Mouse (Mus musculus) hindbrain, embryonic 12.5 days (tissue): ENCODE measurements at regions not wholly inside any gene's neighbourhood (a gene's known extent, or its start where the extent isn't known, plus 50 kb on each side); places are given as distances from the start of the nearest gene placed in this dataset.
A peak's percentile ranks its signal among the peaks of the same experiment; 100 is the strongest.

ENCODE experiments used
- ATAC-seq: fragments of 200-750 bp; cut with Nextera tagmentation; 2 replicates; pipeline ENCODE4 v1.8.0; 2017; ENCODE audit warnings: moderate TSS enrichment; ENCODE audit not compliant: low FRiP score
- H3K27ac ChIP-seq: fragments of 300-500 bp; sonication (generic); 2 replicates; pipeline ENCODE4 v1.5.1; 2016; ENCODE audit warnings: mild to moderate bottlenecking
- H3K27me3 ChIP-seq: fragments of 300-500 bp; sonication (generic); 2 replicates; pipeline ENCODE4 v1.6.1; 2016; ENCODE audit warnings: mild to moderate bottlenecking
- H3K36me3 ChIP-seq: fragments of 300-500 bp; sonication (generic); 2 replicates; pipeline ENCODE4 v1.6.1; 2016; ENCODE audit warnings: mild to moderate bottlenecking
- H3K4me1 ChIP-seq: fragments of 300-500 bp; sonication (generic); 2 replicates; pipeline ENCODE4 v1.6.1; 2016
- H3K4me2 ChIP-seq: fragments of 300-500 bp; sonication (generic); replicated peaks from 2 replicates; pipeline ENCODE4 v1.6.1; 2016; ENCODE audit warnings: mild to moderate bottlenecking
- H3K4me3 ChIP-seq: fragments of 300-500 bp; sonication (generic); 2 replicates; pipeline ENCODE4 v1.5.1; 2016; ENCODE audit warnings: mild to moderate bottlenecking
- H3K9ac ChIP-seq: fragments of 300-500 bp; sonication (generic); 2 replicates; pipeline ENCODE4 v1.6.1; 2016; ENCODE audit warnings: mild to moderate bottlenecking, moderate library complexity
- H3K9me3 ChIP-seq: fragments of 300-500 bp; sonication (generic); replicated peaks from 2 replicates; pipeline ENCODE4 v1.6.1; 2016; ENCODE audit warnings: mild to moderate bottlenecking
- WGBS: fragments of 180-500 bp; shearing (Covaris S2); methylation state at CpG from one replicate; pipeline ENCODE4 v1.1.7; 2016; 5-methylcytosine and 5-hydroxymethylcytosine counted together

DNA sequence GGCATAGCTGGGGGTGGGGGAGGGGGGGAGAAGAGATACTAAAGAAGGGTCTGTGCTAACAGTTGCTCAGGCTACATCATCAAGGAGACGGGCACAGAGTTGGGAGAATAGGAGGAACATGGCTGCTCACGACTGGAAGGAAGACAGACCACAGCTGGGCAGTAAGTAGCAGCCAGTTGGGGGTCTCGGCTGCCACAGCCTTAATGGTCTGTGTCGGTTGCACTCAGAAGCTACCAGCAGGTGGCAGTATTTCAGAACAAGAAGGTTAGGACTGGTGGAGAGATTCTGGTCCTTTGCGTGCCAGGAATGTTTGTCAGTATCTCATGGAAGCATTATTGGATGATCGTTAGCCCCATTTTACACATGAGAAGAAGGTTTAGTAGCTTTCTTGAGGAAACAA lies 185.9 kb downstream of the Cyp26b1 start:
- H3K9ac ChIP-seq, result no peak overlapping the region
- no peaks in the 10 kb centered on the region for H3K36me3 ChIP-seq
- WGBS, result 11% methylated on average over 6 of the region's 6 CpGs
- peak; percentile 73 for ATAC-seq
- no peak overlapping the region for H3K27ac ChIP-seq
- H3K4me1 ChIP-seq, result no peaks in the 10 kb centered on the region
- H3K4me2 ChIP-seq, result no peak overlapping the region
- H3K27me3 ChIP-seq, result no peaks in the 10 kb centered on the region
- no peaks in the 10 kb centered on the region for H3K9me3 ChIP-seq
- H3K4me3 ChIP-seq, result no peak overlapping the region

DNA sequence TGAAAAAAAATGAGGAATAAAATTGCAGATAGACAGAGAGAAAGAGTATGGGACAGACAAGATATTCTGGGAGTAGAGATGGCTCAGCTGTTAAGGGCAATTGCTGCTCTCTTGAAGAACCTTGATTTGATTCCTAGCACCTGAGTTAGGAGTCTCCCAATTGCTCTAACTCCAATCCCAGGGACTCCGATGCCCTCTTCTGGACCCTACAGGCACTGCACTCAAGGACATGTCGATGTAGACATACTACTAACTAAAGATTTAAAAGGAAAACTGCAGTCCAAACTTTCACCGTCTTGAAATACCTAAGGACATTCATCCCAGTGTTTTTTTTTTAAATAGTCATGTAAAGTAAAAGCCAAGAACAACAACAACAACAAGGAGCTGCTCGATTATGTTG lies 189.0 kb downstream of the Cyp26b1 start:
- Histone ChIP-seq H3K4me3 (no peak overlapping the region), H3K9me3 (no peaks in the 10 kb centered on the region), H3K36me3 (no peaks in the 10 kb centered on the region), H3K9ac (no peak overlapping the region), H3K27ac (no peak overlapping the region), H3K4me1 (no peaks in the 10 kb centered on the region), H3K27me3 (no peaks in the 10 kb centered on the region), H3K4me2 (no peak overlapping the region)
- ATAC-seq, result no peak
- 70% methylated on average over 4 of the region's 4 CpGs for WGBS

DNA sequence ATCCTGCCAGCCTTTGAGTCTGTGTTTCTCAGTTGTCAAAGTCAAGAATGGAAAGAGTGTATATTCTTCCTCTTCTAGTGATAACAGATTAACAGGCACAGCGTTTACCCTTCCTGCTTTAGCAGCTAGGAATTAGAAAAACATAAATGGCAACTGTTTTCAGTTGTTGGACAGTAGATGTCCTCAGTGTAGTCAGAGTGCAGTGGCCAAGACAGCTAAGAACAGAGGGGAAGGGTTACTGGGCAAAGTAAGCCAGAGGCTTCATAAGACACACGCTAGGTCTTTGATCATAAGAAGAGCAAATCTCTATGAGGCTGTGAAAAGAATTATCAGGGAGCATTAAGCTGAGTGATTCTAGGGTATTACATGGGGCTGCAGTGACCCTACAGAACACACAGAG lies 191.3 kb downstream of the Cyp26b1 start:
- H3K4me1 ChIP-seq, result no peaks in the 10 kb centered on the region
- H3K4me3 ChIP-seq, result no peak overlapping the region
- no peak overlapping the region for H3K4me2 ChIP-seq
- H3K27ac ChIP-seq, result no peak overlapping the region
- no peaks in the 10 kb centered on the region for H3K27me3 ChIP-seq
- no peaks in the 10 kb centered on the region for H3K36me3 ChIP-seq
- no peak for ATAC-seq
- H3K9me3 ChIP-seq, result no peaks in the 10 kb centered on the region
- H3K9ac ChIP-seq, result no peak overlapping the region
- 83% methylated on average over 2 of the region's 2 CpGs for WGBS

DNA sequence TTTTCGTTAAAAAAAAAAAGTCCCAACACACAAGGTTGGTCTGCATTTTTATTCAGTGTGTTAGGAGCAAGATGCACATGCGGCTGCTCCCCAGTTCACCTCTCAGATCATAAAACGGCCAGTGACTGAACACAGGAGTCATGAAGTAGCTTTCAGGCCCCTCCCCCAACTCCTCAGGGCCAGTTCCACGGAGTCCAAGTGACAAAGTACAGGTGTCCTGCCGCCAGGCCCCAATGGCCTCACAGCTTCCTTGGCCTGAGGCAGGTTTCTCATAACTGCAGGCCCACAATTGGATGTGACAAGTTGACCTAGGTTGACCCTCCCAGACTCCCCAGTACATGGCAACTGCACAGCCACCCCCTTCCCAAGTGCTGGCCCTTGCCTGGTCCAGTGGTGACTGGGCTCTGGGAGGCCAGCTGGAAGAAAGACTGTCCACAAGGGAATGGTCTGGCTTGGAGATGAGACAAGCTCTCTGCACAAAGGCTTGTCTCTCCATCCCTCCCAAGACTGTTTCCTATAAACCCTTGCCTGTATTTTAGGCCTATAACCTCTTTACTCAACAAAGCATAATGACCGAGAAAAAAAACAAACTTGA lies 199.1 kb downstream of the Cyp26b1 start:
- H3K27ac ChIP-seq, result no peak overlapping the region
- ATAC-seq, result no peak
- no peak overlapping the region for H3K9ac ChIP-seq
- WGBS, result 75% methylated on average over 6 of the region's 6 CpGs
- no peaks in the 10 kb centered on the region for H3K9me3 ChIP-seq
- H3K4me2 ChIP-seq, result no peak overlapping the region
- peaks cover 8% of the 10 kb centered on the region for H3K4me1 ChIP-seq
- H3K27me3 ChIP-seq, result no peaks in the 10 kb centered on the region; the same call in 1 of the 2 replicates
- no peak overlapping the region for H3K4me3 ChIP-seq
- H3K36me3 ChIP-seq, result no peaks in the 10 kb centered on the region

DNA sequence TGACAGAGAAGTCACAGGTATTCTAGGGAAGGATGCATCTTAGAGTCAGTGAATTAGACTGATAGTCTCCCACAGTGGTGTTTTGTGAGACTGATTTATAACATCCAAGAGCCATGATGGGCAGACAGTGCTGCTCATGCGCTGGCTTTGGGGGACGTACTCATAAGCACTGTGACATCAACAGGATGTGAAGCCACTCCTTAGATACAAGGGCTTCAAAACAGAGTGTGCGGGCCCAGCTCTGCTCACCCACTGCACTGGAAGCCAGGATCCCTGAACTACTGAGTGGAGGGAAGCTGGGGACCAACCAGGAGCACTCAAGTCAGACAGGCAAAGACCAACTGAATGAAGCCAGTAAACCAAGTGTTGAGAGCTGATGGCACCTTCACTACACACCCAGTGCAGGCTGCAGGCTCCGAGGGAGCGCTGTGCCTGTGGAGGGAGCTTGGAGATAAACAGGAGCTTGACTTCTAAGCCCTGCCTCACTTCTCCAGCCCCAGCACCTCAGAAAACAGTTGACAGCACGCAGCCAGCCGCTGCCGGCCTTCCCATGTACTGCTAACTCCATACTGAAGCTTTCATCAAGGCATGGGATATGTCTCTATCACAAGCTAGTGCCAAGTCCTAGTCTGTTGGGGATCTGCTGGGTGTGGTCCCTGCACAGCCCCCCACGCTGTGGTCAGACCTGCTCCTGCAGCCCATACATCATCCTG lies 200.0 kb downstream of the Cyp26b1 start:
- ATAC-seq, result no peak
- Histone ChIP-seq H3K4me2 (no peak overlapping the region), H3K27ac (no peak overlapping the region), H3K9me3 (no peaks in the 10 kb centered on the region), H3K27me3 (no peaks in the 10 kb centered on the region; the same call in 1 of the 2 replicates), H3K9ac (no peak overlapping the region), H3K4me1 (peaks cover 8% of the 10 kb centered on the region), H3K36me3 (no peaks in the 10 kb centered on the region), H3K4me3 (no peak overlapping the region)
- 81% methylated on average over 9 of the region's 9 CpGs for WGBS

DNA sequence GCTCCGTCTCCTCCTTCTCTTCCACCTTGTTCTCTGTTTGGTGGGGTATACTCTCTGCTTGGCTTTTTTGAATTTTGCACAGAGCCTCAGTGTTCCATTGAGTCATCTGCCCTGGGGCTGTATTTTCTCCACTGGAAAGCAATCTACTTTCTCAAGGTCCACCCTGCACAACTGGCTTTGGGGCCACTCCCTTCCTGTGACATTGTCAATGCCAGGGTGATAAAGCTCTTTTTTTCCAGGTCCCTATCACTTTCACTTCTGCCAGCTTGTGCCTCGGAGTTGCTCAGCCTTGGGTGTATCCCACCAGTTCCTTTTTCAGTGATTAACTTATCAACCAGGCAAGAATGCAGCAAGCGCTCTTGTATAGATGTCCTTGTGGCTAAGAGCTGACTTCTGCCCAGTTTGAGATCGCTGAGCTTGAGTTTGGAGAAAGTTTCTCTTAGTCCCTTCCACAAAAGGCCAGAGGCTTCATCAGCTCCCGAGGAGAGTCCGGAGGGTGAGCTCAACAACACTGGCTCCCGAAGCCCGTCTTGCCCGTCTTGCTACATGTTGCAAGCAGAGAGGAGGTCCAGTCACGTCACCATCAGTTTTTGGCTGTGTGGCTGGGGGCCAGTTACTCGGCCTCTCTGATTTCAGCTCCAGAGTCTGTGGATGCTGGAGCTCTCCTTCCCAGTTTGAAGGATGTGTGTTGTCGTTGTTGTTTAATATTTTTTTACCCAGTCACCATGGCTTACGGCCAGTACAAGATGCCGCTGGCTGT lies 200.8 kb downstream of the Cyp26b1 start:
- WGBS, result 89% methylated on average over 14 of the region's 14 CpGs
- H3K9ac ChIP-seq, result no peak overlapping the region
- no peaks in the 10 kb centered on the region for H3K36me3 ChIP-seq

DNA sequence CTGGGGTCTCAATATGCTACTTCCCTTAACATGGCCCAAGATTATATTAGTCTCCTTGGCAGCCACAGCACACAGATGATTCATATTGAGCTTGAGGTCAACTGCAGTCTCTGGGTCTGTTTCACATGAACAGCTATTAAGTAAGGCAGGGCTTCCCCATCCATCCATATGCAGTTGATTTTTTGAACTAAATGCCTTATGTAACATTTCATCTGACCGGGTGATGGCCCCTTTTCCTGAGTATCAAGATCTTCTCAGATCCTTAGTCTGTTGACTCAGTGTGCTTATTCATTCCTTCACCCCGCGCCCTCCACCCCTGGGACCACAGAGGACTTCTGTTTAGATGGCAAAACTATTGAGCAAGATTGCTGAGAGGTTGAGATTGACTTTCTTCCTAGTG lies 202.7 kb downstream of the Cyp26b1 start:
- H3K27me3 ChIP-seq, result no peaks in the 10 kb centered on the region; the same call in none of the 2 replicates
- H3K27ac ChIP-seq, result no peak overlapping the region
- no peaks in the 10 kb centered on the region for H3K36me3 ChIP-seq
- peaks cover 8% of the 10 kb centered on the region for H3K4me1 ChIP-seq
- WGBS, result 94% methylated on average over 3 of the region's 3 CpGs
- ATAC-seq, result no peak
- no peaks in the 10 kb centered on the region for H3K9me3 ChIP-seq
- no peak overlapping the region for H3K9ac ChIP-seq
- no peak overlapping the region for H3K4me3 ChIP-seq
- H3K4me2 ChIP-seq, result no peak overlapping the region

More for the DNA sequence above, 200.8 kb downstream of the Cyp26b1 start:
- Histone ChIP-seq H3K4me1 (peaks cover 8% of the 10 kb centered on the region), H3K27ac (no peak overlapping the region), H3K27me3 (no peaks in the 10 kb centered on the region; the same call in 1 of the 2 replicates), H3K9me3 (no peaks in the 10 kb centered on the region), H3K4me3 (no peak overlapping the region), H3K4me2 (no peak overlapping the region)
- no peak for ATAC-seq

DNA sequence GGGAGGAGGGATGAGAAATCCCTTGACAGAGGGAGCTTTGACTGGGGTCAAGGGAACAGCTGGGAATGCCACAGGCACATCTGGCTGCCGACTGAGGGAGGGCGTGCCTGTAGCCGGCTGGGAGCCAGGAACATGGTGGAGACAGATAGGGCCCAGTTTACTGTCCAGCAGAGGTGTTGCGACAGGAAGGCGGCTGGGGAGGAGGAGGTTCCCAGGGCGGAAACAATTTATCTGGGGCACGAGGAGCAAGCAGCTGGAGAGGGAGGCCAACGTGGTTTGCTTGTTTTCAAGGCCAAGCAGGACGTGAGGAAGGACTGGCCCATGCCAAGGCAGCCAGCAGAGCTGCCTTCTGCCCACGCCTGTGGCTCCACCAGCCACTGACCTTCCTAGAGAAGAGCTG lies 208.0 kb downstream of the Cyp26b1 start:
- Histone ChIP-seq H3K27me3 (no peaks in the 10 kb centered on the region; the same call in 1 of the 2 replicates), H3K9ac (no peak overlapping the region), H3K36me3 (no peaks in the 10 kb centered on the region), H3K9me3 (no peaks in the 10 kb centered on the region), H3K4me3 (no peak overlapping the region), H3K4me2 (no peak overlapping the region), H3K27ac (no peak overlapping the region), H3K4me1 (no peaks in the 10 kb centered on the region)
- whole genome bisulfite sequencing, result 43% methylated on average over 10 of the region's 10 CpGs
- ATAC-seq, result no peak

DNA sequence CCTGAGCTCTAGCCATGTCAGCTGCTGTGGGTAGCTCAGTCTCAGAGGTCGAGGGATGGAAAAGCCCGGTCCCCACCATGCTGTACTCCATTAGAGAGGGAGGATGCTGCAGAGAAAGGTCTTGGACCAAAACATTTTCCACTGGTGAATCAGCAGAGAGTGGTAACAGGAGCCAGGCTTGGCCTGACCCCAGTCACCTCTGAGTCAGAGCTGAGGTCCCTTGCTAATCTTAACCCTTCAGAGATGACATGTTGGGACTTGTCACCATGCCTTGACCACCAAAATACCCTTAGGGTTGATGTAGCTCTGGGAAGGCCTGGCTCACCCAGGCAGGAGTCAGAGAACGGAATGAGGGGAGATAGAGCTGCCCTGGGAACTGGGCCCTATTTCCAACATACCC lies 210.0 kb downstream of the Cyp26b1 start:
- no peaks in the 10 kb centered on the region; the same call in 1 of the 2 replicates for H3K27me3 ChIP-seq

DNA sequence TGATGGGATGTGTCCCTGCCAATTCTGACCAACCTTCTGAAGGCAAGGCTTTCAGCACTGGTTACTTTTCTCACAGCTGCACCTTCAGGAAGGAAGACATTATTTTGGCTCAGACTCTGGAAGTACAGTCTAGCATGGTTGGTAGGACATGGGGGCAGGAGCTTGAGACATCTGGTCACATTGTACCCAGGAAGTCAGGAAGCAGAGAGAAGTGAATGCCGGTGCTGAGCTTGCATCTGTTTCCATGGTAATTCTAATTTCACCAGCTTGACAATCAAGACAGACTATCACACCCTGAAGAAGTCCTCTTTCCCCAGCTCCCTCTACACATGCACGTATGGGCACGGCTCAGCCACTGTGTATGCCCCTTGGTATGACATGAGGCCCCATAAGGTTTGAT lies 210.6 kb downstream of the Cyp26b1 start:
- H3K4me3 ChIP-seq, result no peak overlapping the region
- ATAC-seq, result no peak
- no peaks in the 10 kb centered on the region for H3K9me3 ChIP-seq
- no peak overlapping the region for H3K27ac ChIP-seq
- 83% methylated on average over 3 of the region's 3 CpGs for WGBS
- H3K27me3 ChIP-seq, result no peaks in the 10 kb centered on the region; the same call in none of the 2 replicates
- H3K4me1 ChIP-seq, result no peaks in the 10 kb centered on the region
- no peaks in the 10 kb centered on the region for H3K36me3 ChIP-seq
- H3K4me2 ChIP-seq, result no peak overlapping the region
- H3K9ac ChIP-seq, result no peak overlapping the region

More for the DNA sequence above, 210.0 kb downstream of the Cyp26b1 start:
- WGBS, result 74% methylated on average over 3 of the region's 3 CpGs
- H3K4me2 ChIP-seq, result no peak overlapping the region
- no peak overlapping the region for H3K27ac ChIP-seq
- no peaks in the 10 kb centered on the region for H3K4me1 ChIP-seq
- no peak for ATAC-seq
- H3K9ac ChIP-seq, result no peak overlapping the region
- no peaks in the 10 kb centered on the region for H3K9me3 ChIP-seq
- H3K36me3 ChIP-seq, result no peaks in the 10 kb centered on the region
- no peak overlapping the region for H3K4me3 ChIP-seq

DNA sequence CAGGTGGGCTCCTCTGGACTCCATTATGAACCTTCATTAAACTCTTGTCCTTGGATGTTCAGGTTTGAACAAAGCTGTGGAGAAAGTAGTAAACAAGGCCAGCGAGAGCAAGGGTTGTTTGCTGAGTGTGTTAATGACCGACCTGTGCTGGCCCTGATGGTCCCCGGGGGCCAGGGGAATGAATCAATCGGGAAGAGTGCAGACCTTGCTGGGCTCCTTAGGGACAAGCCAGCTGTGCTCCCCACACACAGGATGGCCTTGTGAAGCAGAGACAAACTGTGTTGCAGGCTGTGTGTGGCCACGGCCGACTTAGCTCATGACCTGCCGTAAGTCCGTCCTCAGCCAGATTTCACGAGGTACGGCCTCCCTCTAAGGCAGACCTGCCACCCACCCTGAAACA lies 212.1 kb downstream of the Cyp26b1 start:
- Histone ChIP-seq H3K4me2 (no peak overlapping the region), H3K4me1 (no peaks in the 10 kb centered on the region), H3K27ac (no peak overlapping the region), H3K9me3 (no peaks in the 10 kb centered on the region), H3K27me3 (peaks cover 2% of the 10 kb centered on the region), H3K36me3 (no peaks in the 10 kb centered on the region), H3K9ac (no peak overlapping the region), H3K4me3 (no peak overlapping the region)
- no peak for ATAC-seq
- WGBS, result 77% methylated on average over 10 of the region's 10 CpGs

DNA sequence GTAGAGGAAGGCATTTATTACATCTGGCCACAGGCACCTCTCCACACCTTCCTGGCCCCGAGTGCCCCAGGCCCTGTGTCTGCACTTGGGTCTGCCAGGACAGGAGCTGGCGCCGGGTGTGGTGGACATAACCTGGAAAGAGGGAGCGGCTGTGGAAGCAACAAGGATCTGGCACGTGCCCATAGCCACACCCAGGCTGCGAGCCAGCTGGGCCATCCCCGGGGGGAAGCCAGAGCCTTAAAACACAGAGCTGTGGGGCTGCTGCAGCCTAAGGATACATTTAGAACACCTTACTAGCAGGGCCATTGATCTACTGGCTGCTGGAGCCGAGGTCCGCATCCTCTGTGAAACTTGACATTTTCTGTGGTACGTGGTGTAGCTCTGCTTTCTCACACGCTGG lies 217.0 kb downstream of the Cyp26b1 start:
- Histone ChIP-seq H3K4me2 (no peak overlapping the region), H3K9ac (no peak overlapping the region), H3K9me3 (no peaks in the 10 kb centered on the region), H3K27me3 (peaks cover 4% of the 10 kb centered on the region; the same call in 1 of the 2 replicates), H3K27ac (no peak overlapping the region), H3K4me1 (no peaks in the 10 kb centered on the region), H3K36me3 (no peaks in the 10 kb centered on the region), H3K4me3 (no peak overlapping the region)
- WGBS, result 87% methylated on average over 11 of the region's 11 CpGs
- ATAC-seq, result no peak
